Mouse (Mus musculus): ENCODE data around the gene Dgkb.

DNA sequence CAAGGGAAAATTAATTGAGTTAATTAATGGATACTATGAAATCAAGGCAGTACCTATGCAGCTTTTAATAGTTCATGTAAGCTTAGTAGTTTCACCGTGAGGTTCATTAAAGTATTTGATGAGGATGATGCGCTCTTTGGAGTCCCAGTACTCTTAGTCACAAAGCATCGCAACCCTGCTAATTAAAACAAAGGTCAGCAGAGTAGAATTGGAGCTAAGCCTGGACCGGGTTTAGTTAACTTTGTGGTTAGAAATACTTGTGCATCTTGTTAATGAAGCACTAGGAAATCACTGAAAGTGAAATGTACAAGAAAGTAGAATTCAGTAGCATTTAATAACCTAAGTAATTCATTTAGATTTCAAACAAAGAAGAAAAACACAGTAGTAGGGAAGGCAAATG is 544.0 kb downstream of the Dgkb start:
- TF ChIP-seq POLR2A (IDR thresholded peaks at IDR 0.05; ENCODE audit: low read depth, low read length), result no peak
- TF ChIP-seq CTCF (IDR thresholded peaks at IDR 0.05; ENCODE audit: borderline replicate concordance, insufficient read depth, low read length), result no peak
